Mouse (Mus musculus) hindlimb bud, embryonic 11.5 days (tissue): Measurements from ENCODE around the gene Rab3b.
A peak's percentile ranks its signal among the peaks of the same experiment; 100 is the strongest.

Experiments
- DNase-seq: peaks from one replicate; pipeline ENCODE4 v3.0.0-alpha.2; 2012; ENCODE audit warnings: low read depth, low spot score; ENCODE audit errors: extremely low spot score

Rab3b gene

GRCm38 (mm10) chr4:108878963-108879822 lies at the start of gene Rab3b:
Gene Rab3b, plus strand, starts transcription at chr4:108879063.
- no peak for DNase-seq

DNA sequence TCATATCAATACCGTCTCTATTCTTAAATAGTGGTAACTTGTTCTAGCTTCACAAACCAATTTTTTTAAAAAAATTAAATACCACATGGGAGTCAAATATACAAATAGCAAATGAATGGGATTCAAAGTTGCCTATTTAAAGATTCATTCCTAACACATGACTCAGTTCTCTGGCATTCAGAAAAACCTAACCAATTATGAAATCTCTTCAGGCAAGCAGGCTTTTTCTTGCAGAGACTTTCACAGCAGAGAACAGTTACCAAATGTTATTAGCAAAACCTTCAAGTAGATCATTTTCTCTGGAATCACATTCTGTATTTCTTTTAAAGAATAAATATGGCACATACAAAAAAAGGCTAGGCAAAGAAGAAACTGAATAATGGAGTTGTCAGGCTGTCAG lies 48.2 kb upstream of the Rab3b start:
- DNase-seq, result no peak

DNA sequence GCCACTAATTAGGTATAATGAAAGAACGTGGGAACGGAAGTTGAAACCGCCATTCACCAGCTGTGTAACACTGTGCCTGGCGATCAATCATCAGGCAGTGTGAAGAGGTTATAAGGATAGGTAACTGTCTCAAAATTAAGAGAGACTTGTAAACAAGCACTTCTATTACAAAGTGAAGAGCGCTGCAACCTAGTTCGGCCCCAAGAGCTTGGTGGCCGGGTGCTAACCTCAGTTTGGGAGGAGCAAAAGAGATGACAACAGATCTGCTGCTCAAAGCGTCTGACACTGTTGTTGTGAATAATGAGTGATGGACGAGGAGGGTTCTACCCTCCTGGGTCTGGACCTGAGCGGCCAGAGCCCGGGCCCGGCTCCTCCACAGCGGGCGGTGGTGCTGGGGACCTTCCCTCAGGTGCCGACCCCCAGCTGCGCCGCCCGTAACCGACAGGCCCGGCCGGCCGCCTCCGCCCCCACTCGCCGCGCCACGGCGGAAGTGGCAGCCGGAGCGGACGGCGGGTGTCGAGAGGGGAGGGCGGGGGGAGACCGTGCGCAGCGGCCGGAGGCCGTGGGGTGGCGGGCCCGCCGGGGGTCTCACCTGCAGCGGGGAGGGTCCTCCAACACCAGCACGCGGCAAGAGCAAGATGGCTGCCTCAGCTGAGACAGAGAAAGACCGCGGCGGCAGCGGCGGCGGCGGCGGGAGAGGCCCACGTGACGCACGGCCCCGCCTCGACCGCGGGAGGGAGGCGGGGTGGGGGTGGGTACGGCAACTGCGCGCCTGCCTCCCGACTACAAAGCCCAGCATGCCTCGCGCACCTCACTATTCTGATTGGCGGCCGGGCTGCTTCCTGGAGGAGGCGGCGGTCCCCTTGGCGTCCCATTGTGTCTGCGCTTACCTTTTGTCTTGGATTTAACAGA lies 45.7 kb upstream of the Rab3b start, which contains the start of gene Btf3l4:
Gene Btf3l4, minus strand, starts transcription at position 699 of the 912 bp plus-strand sequence.
- DNase-seq, result peak; percentile 52

DNA sequence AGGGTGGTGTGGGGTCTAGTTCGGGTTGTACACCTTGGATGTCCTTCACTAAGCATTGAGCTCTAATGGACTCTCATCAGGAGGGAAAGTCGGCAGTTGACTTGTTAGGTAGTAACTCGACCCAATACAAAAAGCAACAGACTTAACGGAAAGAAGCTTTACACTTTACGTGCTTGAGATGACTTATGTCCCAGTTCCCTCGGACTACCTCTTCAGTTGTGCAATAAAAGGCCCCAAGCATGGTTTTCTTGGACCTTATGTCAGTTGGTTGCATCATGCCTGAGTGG lies 45.1 kb upstream of the Rab3b start:
- DNase-seq, result peak; percentile 77

DNA sequence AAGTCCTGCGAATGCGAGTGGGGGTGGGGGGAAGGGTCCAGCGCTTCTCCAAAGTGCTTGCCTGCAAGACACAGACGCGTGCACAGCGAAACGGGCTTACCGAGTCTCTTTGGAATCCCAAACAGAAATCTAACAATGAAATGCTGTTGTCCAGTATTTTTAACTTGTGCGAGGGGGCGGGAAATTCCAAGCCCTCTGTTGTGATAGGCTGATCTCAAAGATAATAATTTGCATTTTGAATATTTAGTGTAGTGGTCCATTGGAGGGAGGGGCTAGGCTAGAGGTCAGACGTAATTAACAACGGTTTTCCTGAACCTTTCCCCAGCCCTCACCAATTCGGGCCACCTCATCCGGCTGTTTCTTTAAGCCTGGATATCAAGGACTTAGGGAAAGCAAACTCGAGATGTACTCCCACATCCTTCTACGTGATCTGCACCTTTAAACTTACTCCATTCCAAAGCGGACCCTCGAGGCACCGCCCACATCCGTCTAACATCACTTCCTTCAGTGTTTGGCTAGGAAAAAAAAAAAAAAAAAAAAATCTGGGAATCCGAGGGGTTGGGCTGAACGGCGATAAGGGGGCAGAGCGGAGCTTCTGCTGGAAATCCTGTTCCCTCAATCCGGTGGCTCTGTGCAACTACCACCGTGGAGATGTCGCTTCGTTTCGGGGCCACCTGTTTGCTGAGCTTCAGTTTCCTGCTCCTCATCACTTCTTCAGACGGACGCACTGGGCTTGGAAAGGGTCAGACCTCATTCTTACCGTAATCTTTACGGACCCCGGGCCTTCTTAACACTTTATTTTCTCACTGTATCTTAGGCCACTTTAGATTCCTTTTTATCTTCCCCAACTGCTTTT lies 44.5 kb upstream of the Rab3b start, which contains the start of gene Txndc12:
Gene Txndc12, plus strand, starts transcription at position 487 of the 856 bp plus-strand sequence.
- DNase-seq, result peak; percentile 96

DNA sequence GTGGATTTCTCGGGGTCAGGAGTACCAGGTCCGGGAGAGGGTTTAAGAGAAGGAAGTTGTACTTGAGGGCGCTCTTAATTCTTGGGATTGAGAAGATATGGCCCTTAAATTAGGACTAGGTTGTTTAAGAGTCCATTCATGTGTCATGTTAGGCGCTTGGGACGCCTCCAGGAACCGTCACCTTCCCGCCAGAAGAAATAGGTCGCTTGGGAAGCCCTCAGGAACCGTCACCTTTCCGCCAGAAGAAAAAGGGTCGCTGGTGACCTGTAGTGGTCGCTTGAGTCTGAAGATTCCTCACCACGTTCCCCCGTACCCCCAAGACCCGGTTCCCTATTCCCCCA lies 43.9 kb upstream of the Rab3b start:
- DNase-seq, result no peak

DNA sequence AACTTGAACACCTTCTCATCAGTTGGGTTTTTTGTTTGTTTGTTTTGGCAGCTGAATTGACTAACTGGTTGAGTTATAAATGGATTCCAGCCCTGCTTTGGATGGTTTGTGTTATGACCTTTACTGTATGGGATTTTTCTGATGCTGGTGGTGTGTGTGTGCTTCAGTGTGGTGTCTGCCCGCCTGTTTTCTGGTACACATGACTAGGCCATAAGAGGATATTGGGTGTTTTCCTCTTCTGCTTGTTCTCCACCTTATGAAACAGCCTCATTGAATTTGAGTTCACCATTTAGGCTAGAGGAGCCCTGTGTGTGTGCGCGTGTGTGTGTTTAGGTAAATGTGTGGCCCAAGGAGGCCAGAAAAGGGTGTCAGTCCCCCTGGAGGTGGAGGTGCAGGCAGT lies 43.4 kb upstream of the Rab3b start:
- no peak for DNase-seq

DNA sequence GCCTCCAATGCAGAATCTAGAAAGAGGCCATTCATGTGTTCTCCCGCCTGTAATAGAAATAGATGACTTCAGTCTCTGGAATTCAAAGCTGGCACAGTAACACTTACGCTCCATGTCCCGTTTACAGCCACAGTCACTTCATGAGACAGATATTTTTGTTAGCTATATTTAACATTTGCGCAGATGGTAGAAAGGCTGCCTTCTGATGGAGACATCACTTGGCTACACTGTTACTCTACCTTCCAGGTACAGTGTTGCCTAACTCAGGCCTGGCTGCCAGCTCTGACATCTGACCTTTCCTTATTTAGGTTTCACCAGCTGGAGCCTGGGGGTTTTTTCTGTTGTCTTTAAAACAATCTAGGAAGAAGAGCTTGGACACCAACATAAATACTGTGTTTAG lies 40.8 kb upstream of the Rab3b start:
- DNase-seq, result no peak

DNA sequence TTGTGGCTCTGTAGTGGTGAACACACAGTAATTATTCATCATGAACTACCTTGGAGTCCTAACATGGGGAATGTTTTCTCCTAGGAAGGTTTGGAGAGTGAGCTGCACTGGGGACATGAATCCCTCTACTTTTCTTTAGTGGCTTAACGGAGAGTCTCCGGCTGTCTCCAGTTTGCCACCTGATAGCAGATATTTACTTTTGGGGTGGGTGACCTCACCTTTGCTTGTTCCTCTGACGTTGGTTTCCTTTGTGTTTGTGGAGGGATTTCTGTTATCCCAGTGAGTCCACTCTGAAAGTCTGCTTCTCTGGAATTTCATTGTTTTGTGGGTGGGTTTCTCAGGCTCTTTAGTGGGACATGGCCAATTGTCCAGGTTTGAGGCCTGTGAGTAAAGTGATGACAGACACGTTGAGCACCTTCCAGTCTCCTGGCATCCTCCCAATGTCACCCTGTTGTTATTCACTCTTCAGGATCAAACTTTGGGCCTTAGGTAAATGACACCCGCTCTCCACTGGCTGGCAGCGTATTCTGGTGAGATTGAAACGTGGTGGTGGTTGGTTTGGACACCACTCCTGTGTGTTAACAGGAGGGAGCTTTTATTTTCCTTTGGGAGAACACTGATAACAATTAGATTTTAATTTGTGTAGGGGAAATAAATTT lies 36.8 kb upstream of the Rab3b start:
- no peak for DNase-seq

GRCm38 (mm10) chr4:108843336-108843735 lies 35.5 kb upstream of the Rab3b start:
- DNase-seq, result no peak

DNA sequence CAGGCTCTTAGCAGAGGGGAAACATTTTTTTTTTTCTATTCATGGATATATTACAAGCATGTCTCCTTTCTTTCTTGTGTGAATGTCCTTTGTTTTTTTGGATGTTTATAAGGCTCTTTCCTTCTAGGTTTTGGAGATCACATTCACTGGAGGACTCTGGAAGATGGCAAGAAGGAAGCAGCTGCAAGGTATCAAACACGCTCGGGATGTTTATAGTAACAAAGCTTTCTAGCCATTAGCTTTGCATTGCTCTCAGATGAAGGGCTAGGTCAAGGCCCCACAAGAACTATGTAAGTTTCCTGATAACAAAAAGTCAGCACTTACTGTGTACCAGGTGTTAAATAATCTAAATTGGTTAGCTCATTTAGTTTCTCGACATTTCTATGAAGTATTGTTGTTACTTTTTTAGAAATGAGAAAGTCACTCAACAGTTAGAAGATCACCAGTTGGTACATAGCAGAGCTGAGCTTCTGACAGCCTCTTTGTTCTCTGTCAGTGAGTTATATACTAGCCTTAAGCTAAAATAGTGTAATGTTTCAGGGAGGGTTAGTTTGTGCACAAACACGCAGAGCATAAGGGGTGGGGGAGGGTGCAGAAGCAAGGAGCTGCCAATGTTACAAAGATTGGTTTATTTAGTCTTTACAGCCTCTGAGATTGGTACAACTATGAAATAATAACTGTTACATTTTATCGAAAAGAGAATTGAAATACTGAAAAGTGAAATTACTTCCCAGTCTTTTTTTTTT lies 32.9 kb upstream of the Rab3b start:
- no peak for DNase-seq

GRCm38 (mm10) chr4:108847715-108848504 lies 31.0 kb upstream of the Rab3b start, which contains the start of gene Kti12:
Gene Kti12, plus strand, starts transcription at chr4:108847785.
- peak; percentile 82 for DNase-seq

GRCm38 (mm10) chr4:108848505-108848848 lies 30.4 kb upstream of the Rab3b start, which contains the start of gene A730015C16Rik:
Gene A730015C16Rik, minus strand, starts transcription at chr4:108848619.
- DNase-seq, result no peak

GRCm38 (mm10) chr4:108866806-108867205 lies 12.1 kb upstream of the Rab3b start:
- no peak for DNase-seq

DNA sequence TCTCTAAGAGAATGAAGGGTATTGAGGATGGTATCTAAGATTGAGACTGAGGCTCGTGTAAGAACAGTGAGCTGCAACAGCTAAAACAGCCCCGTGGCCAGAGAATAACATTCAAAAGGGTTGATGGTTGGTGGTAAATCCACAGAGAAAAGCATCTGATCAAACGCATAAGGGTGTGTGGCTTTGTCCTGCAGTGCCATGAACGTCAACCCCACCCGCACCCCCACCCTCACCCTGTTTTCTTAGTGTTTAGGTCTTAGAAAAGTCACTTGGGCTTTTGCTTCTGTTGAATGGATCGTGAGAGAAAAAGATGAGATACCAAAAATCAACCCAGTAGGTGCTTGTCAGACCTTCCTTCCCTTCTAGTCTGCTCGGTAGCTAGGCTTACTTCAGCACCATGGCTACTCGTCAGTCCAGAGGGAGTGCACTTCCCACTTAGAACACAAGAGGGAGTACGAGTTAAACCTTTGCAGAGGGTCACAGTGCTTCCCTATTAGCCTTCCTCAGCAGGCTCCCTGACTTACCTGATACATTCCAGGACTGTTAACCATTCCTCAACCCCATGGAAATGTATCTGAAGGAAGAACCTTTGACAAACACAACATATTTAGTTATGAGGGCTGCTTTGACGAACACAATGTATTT lies 9.0 kb upstream of the Rab3b start:
- DNase-seq, result peak; percentile 86

DNA sequence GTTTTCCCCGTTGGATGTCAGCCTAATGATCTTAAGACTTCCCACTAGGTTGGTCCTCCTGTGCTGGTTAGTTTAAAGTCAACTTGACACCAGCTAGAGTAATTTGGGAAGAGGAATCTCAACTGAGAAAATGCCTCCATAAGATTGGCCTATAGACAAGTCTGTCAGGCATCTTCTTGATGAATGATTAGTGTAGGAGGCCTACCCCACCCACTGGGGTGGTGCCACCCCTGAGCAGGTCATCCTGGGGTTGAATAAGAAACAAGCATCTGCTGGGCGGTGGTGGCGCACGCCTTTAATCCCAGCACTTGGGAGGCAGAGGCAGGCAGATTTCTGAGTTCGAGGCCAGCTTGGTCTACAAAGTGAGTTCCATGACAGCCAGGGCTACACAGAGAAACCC lies 5.1 kb upstream of the Rab3b start:
- DNase-seq, result no peak

DNA sequence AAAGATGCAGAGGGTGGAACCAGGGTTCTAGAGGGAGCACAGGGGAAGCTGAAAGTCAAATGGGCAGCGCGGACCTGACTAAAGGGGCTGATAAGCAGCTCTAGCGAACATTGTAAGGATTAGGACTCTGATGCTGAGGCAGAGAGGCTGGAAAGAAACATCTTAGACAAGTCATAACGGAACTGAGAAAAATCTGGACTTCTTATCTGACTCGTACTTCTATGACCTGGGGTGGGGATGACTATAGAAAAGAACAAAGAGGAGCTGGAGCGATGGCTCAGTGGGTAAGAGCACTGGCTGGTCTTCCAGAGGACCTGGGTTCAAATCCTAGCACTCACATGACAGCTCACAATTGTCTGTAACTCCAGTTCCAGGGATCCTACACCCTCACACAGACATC lies 962 bp upstream of the Rab3b start:
- DNase-seq, result no peak

- no peak for DNase-seq
Measured at GRCm38 (mm10) chr4:108883815-108884214, 5.0 kb downstream of the Rab3b start.

DNA sequence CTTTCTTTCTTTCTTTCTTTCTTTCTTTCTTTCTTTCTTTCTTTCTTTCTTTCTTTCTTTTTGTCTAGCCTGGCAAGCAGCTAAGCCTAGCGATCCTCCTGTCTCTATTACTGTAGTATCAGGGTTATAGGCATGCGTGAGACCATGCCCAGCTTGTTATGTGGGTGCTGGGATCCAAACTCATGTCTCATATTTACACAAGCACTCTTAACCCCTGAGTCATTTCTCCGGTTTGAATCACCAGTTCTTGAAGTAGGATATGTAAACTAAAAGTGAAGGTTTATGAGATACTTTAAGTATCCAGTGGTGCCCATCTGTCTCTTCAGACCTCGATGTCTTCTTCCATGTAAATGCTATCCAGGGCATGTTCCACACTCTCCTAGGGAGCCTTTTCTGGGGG lies 8.6 kb downstream of the Rab3b start:
- DNase-seq, result no peak
